Mouse (Mus musculus) forebrain, embryonic 12.5 days (tissue): ENCODE data around the gene Bpi. TPM values are rescaled to one million over a fixed set of nuclear protein-coding genes. Genes with fewer than 3 reads are reported as not detected.

Experiments
- ATAC-seq: fragments of 200-750 bp; cut with Nextera tagmentation; 2 replicates; pipeline ENCODE4 v1.8.0; 2017; ENCODE audit warnings: moderate TSS enrichment; ENCODE audit not compliant: low FRiP score
- H3K27ac ChIP-seq: fragments of 300-500 bp; sonication (generic); 2 replicates; pipeline ENCODE4 v1.5.1; 2016; ENCODE audit warnings: mild to moderate bottlenecking
- H3K27me3 ChIP-seq: fragments of 300-500 bp; sonication (generic); 2 replicates; pipeline ENCODE4 v1.6.1; 2016; ENCODE audit warnings: mild to moderate bottlenecking
- H3K36me3 ChIP-seq: fragments of 300-500 bp; sonication (generic); replicated peaks from 2 replicates; pipeline ENCODE4 v1.6.1; 2016; ENCODE audit warnings: mild to moderate bottlenecking
- H3K4me1 ChIP-seq: fragments of 300-500 bp; sonication (generic); 2 replicates; pipeline ENCODE4 v1.6.1; 2016
- H3K4me2 ChIP-seq: fragments of 300-500 bp; sonication (generic); 2 replicates; pipeline ENCODE4 v1.6.1; 2016; ENCODE audit warnings: mild to moderate bottlenecking, moderate library complexity
- H3K4me3 ChIP-seq: fragments of 300-500 bp; sonication (generic); replicated peaks from 2 replicates; pipeline ENCODE4 v1.5.1; 2016; ENCODE audit warnings: mild to moderate bottlenecking
- H3K9ac ChIP-seq: fragments of 300-500 bp; sonication (generic); 2 replicates; pipeline ENCODE4 v1.6.1; 2016; ENCODE audit warnings: mild to moderate bottlenecking
- H3K9me3 ChIP-seq: fragments of 300-500 bp; sonication (generic); 2 replicates; pipeline ENCODE4 v1.6.1; 2016
- WGBS: fragments of 180-500 bp; shearing (Covaris S2); methylation state at CpG from one replicate; pipeline ENCODE4 v1.1.7; 2016; 5-methylcytosine and 5-hydroxymethylcytosine counted together
- polyA plus RNA-seq: library from polyadenylated mRNA; unstranded; fragments of >200 nt; fragmentation: Nextera tagmentation; extraction: Ambion mirVana; gene quantifications from 2 replicates; pipeline ENCODE4 v1.2.1, GENCODE M21; 2016

Gene Bpi
- polyA plus RNA-seq, 1 experiment from 2014 or later: not detected

DNA sequence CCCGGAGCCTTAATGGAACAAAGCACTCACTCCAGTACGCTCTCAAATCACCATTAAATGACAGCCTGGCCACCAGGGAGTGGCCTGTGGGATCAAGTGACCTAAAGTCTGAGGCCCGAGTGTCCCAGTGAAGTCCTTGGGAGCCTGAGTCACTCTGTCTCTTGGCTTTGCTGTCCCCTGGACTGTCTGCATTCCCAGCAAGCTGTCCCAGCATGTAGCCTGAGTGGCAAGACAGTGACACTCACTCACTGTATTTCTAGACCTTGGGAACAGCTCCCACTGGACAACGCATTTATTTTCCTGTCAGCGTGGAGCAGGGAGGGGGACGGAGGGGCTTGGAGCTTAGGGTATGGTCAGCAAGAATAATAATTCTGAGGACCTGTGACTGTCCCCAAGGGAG, 18.6 kb downstream of the Bpi start:
- WGBS: 82% methylated on average over 6 of the region's 6 CpGs
- H3K4me3 ChIP-seq: no peak overlapping the region
- H3K4me1 ChIP-seq: peaks cover 2% of the 10 kb centered on the region; the same call in 1 of the 2 replicates
- no peak overlapping the region for H3K9ac ChIP-seq
- H3K4me2 ChIP-seq: no peak overlapping the region
- no peaks in the 10 kb centered on the region for H3K9me3 ChIP-seq
- no peak overlapping the region for H3K27ac ChIP-seq
- H3K36me3 ChIP-seq: no peaks in the 10 kb centered on the region
- ATAC-seq: no peak
- H3K27me3 ChIP-seq: no peaks in the 10 kb centered on the region

DNA sequence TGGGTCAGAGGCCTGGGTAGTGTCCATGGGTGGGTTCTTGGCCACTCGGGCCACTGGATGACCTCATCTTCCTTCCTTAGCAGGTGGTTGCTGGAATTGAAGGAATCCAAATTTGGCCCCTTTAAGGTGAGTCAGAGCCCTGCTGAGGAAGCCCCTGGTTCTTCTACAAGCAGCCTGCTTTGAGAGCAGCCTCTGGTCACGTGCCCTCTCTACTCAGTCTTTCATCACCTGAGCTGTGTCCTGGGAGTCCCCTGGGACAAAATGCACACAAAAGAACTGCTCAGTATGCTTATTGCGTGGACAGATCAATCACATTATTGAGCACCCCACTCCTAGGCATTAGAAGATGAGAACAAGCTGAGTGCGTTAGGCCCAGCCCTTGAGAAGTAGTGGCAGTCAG, 19.0 kb downstream of the Bpi start:
- no peak overlapping the region for H3K9ac ChIP-seq
- peaks cover 2% of the 10 kb centered on the region; the same call in 1 of the 2 replicates for H3K4me1 ChIP-seq
- WGBS: 81% methylated on average over 4 of the region's 4 CpGs
- ATAC-seq: no peak
- H3K27ac ChIP-seq: no peak overlapping the region
- H3K4me2 ChIP-seq: no peak overlapping the region
- no peak overlapping the region for H3K4me3 ChIP-seq
- H3K9me3 ChIP-seq: no peaks in the 10 kb centered on the region
- no peaks in the 10 kb centered on the region for H3K27me3 ChIP-seq
- no peaks in the 10 kb centered on the region for H3K36me3 ChIP-seq

DNA sequence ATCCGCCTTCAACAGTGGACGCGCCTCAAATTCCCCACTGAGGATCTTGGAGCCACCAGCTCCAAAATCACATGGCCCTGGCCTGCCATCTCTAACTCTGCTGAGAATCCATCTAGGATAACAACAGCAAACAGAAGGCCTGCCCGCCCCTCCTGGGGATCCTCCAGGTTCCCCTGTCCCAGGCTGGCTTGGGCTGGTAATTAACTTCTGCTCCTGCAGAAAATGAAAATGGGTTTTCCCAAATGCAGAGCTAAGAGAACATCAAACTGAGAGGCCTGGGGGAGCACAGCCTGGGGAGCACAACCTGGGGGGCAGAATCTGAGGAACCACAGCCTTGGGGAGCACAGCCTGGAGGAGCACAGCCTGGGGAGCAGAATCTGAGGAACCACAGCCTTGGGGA, 21.8 kb downstream of the Bpi start:
- Histone ChIP-seq H3K27ac (no peak overlapping the region), H3K27me3 (0 out of 2 replicates have a peak, but pooled peaks cover 3% of the 10 kb centered on the region), H3K4me1 (0 out of 2 replicates have a peak, but pooled peaks cover 3% of the 10 kb centered on the region), H3K36me3 (no peaks in the 10 kb centered on the region), H3K4me2 (no peak overlapping the region), H3K9ac (no peak overlapping the region), H3K9me3 (no peaks in the 10 kb centered on the region), H3K4me3 (no peak overlapping the region)
- 88% methylated on average over 4 of the region's 4 CpGs for WGBS
- no peak for ATAC-seq

DNA sequence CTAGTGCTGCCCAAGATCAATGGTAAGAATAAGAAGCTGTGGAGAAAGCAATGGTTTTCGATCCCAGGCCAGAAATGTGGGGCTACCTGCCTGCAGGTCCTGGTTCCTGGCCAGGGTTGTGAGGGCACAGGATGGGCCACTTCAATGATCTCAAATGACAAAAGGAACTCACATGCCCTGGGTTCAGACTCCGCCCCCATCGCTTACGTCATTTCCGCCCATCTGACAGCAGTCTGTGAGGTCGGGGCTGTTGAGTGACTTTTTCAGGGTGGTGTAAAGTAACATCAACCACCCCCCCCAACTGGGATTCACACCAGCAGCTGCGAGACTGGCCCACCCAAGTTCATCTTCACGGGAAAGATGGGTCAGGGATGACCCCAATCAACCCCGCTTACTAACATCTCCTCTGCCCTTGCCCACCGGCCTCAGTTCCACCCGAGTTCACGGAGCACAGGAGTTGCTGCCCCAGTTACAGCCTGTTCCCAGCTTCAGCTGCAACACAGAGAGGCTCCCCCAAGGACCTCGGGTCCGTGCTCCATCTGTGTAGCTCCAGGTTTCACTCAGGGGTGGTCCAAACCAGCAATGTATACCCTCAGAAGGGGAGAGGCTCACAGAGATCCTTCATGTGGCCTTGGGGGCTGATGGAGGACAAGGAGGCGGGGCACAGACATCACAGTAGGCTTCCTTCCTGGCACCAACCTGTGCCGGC, 23.8 kb downstream of the Bpi start:
- H3K27me3 ChIP-seq: 0 out of 2 replicates have a peak, but pooled peaks cover 3% of the 10 kb centered on the region
- no peaks in the 10 kb centered on the region for H3K9me3 ChIP-seq
- no peak overlapping the region for H3K4me2 ChIP-seq
- no peak overlapping the region for H3K9ac ChIP-seq
- no peak overlapping the region for H3K4me3 ChIP-seq
- ATAC-seq: no peak
- 73% methylated on average over 16 of the region's 16 CpGs for WGBS
- no peak overlapping the region for H3K27ac ChIP-seq
- no peaks in the 10 kb centered on the region for H3K36me3 ChIP-seq
- H3K4me1 ChIP-seq: 0 out of 2 replicates have a peak, but pooled peaks cover 3% of the 10 kb centered on the region

DNA sequence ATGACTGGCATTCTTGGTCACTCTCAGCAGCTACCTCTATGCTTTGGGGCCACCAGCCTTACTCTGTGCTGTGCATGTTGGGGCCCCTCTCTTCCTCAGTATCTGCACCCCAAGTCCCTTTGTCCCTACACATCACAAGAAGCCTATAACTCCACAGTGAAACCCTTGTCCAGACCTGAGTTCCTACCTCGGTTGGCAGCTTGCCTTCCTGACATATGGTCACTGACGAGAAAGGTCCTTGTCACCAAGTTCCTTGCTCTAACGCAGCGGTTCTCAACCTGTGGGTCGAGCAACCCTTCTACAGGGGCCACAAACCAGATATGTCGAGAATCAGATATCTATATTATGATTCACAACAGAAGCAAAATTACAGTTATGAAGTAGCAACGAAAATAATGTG, 25.2 kb downstream of the Bpi start:
- ATAC-seq: no peak
- WGBS: 84% methylated on average over 7 of the region's 7 CpGs

DNA sequence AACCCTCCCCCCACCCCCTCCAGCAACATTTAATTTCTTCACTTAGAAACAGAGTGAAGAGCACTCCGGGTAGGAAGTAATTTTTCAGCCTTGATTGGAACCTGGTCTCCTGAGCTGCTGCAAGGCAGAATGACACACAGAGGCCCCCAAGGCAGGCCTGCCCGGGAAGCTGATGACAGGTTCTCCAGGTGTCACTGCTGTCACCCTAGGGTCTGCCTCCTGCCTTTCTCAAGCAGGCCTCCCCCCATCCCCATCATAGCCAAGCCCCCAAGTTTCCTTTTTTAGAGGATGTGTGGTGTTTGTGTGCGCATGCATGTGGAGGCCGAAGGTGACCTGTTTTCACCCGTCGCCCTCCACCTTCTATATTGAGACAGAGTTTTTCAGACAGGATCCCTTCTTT, 25.9 kb downstream of the Bpi start:
- Histone ChIP-seq H3K27ac (no peak overlapping the region), H3K4me3 (no peak overlapping the region), H3K9me3 (no peaks in the 10 kb centered on the region), H3K4me2 (no peak overlapping the region), H3K36me3 (no peaks in the 10 kb centered on the region), H3K9ac (no peak overlapping the region), H3K27me3 (0 out of 2 replicates have a peak, but pooled peaks cover 3% of the 10 kb centered on the region), H3K4me1 (0 out of 2 replicates have a peak, but pooled peaks cover 3% of the 10 kb centered on the region)
- ATAC-seq: no peak
- WGBS: 90% methylated on average over 6 of the region's 6 CpGs

More for the DNA sequence above, 25.2 kb downstream of the Bpi start:
- H3K4me1 ChIP-seq: 0 out of 2 replicates have a peak, but pooled peaks cover 3% of the 10 kb centered on the region
- no peak overlapping the region for H3K4me3 ChIP-seq
- no peaks in the 10 kb centered on the region for H3K9me3 ChIP-seq
- no peak overlapping the region for H3K4me2 ChIP-seq
- H3K9ac ChIP-seq: no peak overlapping the region
- H3K36me3 ChIP-seq: no peaks in the 10 kb centered on the region
- H3K27me3 ChIP-seq: 0 out of 2 replicates have a peak, but pooled peaks cover 3% of the 10 kb centered on the region
- no peak overlapping the region for H3K27ac ChIP-seq

DNA sequence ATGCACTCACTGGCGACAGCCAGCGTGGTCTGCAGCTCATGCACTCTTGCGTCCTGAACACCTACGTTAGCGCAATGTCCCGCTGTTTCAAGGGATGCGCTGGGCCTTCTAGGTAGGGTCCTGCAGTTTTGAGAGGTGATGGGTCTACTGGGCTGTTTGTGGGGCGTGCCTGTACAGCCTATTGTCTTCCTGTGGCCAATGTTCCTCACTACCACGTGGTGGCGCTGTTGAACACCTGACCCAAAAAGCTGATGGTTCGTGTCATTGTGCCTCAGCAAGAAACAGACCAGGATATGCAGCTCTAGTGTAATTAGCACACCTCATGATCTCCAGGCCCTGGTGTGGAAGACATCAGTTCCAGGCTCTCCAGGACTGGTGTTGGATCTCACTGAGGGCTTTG, 26.7 kb downstream of the Bpi start:
- 0 out of 2 replicates have a peak, but pooled peaks cover 3% of the 10 kb centered on the region for H3K27me3 ChIP-seq
- WGBS: 19% methylated on average over 11 of the region's 11 CpGs
- H3K27ac ChIP-seq: no peak overlapping the region
- no peak overlapping the region for H3K4me3 ChIP-seq
- H3K36me3 ChIP-seq: no peaks in the 10 kb centered on the region
- no peaks in the 10 kb centered on the region for H3K9me3 ChIP-seq
- no peak overlapping the region for H3K9ac ChIP-seq
- H3K4me2 ChIP-seq: no peak overlapping the region
- ATAC-seq: no peak
- H3K4me1 ChIP-seq: 0 out of 2 replicates have a peak, but pooled peaks cover 3% of the 10 kb centered on the region

DNA sequence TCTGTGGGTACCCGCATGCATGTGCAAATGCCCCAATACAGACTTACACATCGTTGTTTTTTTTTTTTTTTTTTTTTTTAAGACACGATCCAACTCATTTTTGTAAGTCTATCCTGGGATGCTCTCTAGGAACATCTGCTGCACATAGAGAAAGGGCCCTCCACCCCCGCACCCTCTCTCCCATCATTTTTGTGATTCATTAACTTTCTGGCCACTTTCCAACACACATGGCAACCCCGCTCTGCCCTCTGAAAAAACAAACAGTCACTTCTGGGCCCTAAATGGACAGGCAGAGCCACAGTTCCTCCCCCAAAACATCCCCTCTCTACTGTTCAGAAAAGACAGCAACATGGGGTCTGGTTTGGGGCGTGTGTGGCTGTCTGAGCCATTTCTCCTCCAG, 27.8 kb downstream of the Bpi start:
- ATAC-seq: no peak
- Histone ChIP-seq H3K27ac (no peak overlapping the region), H3K36me3 (no peaks in the 10 kb centered on the region)

DNA sequence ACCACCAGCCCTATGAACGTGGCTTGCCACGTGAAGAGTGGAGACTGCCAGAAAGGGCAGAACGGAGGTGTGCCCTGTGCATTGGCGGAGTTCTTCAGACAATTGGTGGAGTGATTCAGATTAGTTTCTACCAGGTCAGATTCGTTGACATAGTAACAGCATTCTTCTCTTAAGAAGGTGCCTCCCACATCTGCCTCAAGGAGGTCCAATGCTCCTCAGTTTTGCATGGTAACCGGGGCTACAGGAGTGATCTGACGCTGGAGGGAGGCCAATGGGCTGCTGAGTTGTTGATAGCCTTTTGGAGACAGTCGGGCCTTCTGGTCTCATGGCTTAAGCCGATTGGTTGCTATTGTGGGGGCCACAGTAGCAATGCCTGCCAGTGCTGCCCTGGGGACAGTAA, 37.8 kb downstream of the Bpi start:
- 0 out of 2 replicates have a peak, but pooled peaks cover 3% of the 10 kb centered on the region for H3K4me1 ChIP-seq
- H3K9me3 ChIP-seq: no peaks in the 10 kb centered on the region
- no peak overlapping the region for H3K4me3 ChIP-seq
- no peak for ATAC-seq
- no peaks in the 10 kb centered on the region for H3K36me3 ChIP-seq
- no peak overlapping the region for H3K4me2 ChIP-seq
- WGBS: 67% methylated on average over 9 of the region's 9 CpGs
- H3K27ac ChIP-seq: no peak overlapping the region
- no peaks in the 10 kb centered on the region for H3K27me3 ChIP-seq
- H3K9ac ChIP-seq: no peak overlapping the region

More for the DNA sequence above, 27.8 kb downstream of the Bpi start:
- WGBS: 77% methylated on average over 6 of the region's 6 CpGs
- no peak overlapping the region for H3K4me3 ChIP-seq
- no peaks in the 10 kb centered on the region for H3K9me3 ChIP-seq
- H3K4me2 ChIP-seq: no peak overlapping the region
- H3K9ac ChIP-seq: no peak overlapping the region
- H3K4me1 ChIP-seq: 0 out of 2 replicates have a peak, but pooled peaks cover 3% of the 10 kb centered on the region
- H3K27me3 ChIP-seq: 0 out of 2 replicates have a peak, but pooled peaks cover 3% of the 10 kb centered on the region

DNA sequence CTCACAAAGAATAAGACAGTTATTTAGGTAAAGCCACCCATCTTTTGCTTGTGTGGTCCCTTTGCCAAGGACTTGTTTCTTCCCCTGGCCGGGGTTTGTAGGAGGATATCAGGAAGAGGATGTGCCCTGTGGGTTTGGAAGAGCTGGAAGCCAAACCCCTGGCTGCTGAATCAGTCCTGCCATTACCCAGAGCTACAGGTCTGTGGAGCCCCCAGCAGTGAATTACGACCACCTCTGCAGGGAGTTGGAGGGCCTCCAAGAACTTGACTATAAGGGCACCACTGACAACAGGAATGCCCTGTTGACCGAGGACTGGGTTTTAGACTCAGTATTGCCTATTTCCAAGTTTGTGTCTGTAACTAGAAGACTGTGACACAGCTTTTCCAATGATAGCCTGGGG, 41.3 kb downstream of the Bpi start:
- Histone ChIP-seq H3K4me2 (no peak overlapping the region), H3K4me1 (0 out of 2 replicates have a peak, but pooled peaks cover 3% of the 10 kb centered on the region), H3K27ac (no peak overlapping the region), H3K4me3 (no peak overlapping the region), H3K36me3 (no peaks in the 10 kb centered on the region), H3K9ac (no peak overlapping the region), H3K27me3 (no peaks in the 10 kb centered on the region), H3K9me3 (peaks cover 2% of the 10 kb centered on the region; the same call in 1 of the 2 replicates)
- ATAC-seq: no peak
- 94% methylated on average over 3 of the region's 3 CpGs for WGBS

DNA sequence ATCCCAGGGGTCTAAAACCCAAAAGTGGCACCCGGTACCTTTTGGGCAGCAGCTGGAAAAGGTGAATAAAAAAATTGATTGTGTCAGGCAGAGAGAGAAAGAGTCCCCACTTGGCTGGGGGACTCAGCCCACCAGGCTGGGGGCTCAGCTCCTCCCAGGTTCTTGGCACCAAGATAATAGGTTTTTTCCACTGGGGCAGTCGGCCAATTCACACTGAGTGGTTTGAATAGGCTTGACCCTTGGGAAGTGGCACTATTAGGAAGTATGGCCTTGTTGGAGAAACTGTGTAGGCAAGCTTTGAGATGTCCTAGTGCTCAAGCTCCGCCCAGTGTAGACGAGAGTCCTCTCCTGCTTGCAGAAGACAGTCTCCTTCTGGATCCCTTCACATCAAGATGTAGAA, 41.8 kb downstream of the Bpi start:
- Histone ChIP-seq H3K27ac (no peak overlapping the region), H3K4me2 (no peak overlapping the region), H3K9ac (no peak overlapping the region), H3K4me3 (no peak overlapping the region), H3K36me3 (no peaks in the 10 kb centered on the region), H3K4me1 (0 out of 2 replicates have a peak, but pooled peaks cover 3% of the 10 kb centered on the region), H3K9me3 (peaks cover 4% of the 10 kb centered on the region; the same call in 1 of the 2 replicates), H3K27me3 (no peaks in the 10 kb centered on the region)
- 75% methylated on average over 4 of the region's 4 CpGs for WGBS
- no peak for ATAC-seq

DNA sequence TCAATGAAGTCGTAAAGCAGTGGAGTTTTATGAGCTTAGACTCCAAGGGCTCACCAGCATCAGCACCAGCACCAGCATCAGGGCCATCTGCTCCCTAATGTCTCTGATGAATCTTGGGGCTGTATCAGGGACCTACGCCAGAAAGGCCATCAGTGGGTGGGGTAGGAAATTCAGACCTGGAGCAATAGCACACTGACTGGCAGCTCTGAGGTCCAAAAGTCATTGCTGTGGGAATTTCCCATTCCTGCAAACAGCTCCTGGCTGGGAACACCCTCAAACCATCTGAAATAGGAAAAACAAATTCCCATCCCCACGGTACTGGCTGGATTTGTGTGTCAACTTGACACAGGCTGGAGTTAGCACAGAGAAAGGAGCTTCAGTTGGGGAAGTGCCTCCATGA, 44.9 kb downstream of the Bpi start:
- H3K4me1 ChIP-seq: peaks cover 13% of the 10 kb centered on the region

More for the DNA sequence above, 44.9 kb downstream of the Bpi start:
- H3K27ac ChIP-seq: no peak overlapping the region
- H3K9me3 ChIP-seq: peaks cover 4% of the 10 kb centered on the region; the same call in 1 of the 2 replicates
- H3K27me3 ChIP-seq: no peaks in the 10 kb centered on the region
- H3K4me3 ChIP-seq: no peak overlapping the region
- H3K4me2 ChIP-seq: no peak overlapping the region
- ATAC-seq: no peak
- no peaks in the 10 kb centered on the region for H3K36me3 ChIP-seq
- WGBS: 86% methylated on average over 3 of the region's 3 CpGs
- H3K9ac ChIP-seq: no peak overlapping the region
